In the genomic region with DNA sequence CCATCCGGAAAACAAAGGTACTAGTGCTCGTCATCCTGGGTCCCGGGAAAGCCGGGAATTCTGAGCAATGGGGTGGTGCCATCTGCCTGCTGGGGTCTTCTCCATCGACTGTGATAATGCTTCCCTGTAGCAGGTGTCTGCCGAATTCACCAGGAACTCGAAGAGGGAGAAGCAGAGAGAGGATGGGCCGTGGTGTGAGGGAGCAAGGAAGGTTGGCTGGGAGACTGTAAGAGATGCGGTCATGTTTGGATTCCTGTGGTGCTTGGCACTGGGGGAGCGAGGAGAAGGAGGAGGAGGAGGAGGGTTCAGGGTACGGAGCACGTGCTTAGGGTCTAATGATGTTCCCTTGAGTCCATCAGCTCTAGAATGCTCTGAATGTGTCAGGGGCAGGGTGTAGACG, we compare ENCODE assay signal across 18 mouse cellular contexts. TPM values are rescaled to one million over a fixed set of nuclear protein-coding genes. Genes with fewer than 3 reads are reported as not detected.
DNase-seq lines count a peak whose midpoint lies in the region; ATAC-seq lines count a peak whose summit lies in the region.
"Had no signal": no experiment of that assay in that cellular context is flagged by ENCODE, and none has a peak within 500 bp of the region (broad histone marks: within the 10 kb centered on the region; RNA-seq: fewer than 3 reads in every experiment).

No protein-coding gene starts in this region.

- H3K36me3 ChIP-seq in embryonic facial prominence, embryonic 10.5 days (replicated peaks) = no peaks in the 10 kb centered on the region
- H3K36me3 ChIP-seq in hindbrain, embryonic 12.5 days = no peaks in the 10 kb centered on the region
- no peaks in the 10 kb centered on the region for H3K36me3 ChIP-seq in midbrain, embryonic 15.5 days (replicated peaks)
- H3K36me3 ChIP-seq: embryonic facial prominence, embryonic 15.5 days had no signal

- H3K4me3 ChIP-seq in embryonic facial prominence, embryonic 10.5 days = no peak overlapping the region
- H3K4me3 ChIP-seq in hindbrain, embryonic 12.5 days = no peak overlapping the region
- no peak overlapping the region for H3K4me3 ChIP-seq in midbrain, embryonic 15.5 days
- H3K4me3 ChIP-seq: embryonic facial prominence, embryonic 15.5 days; heart, adult 2 months; megakaryocyte, embryonic 14.5 days had no signal

- 61% methylated on average over 13 of the region's 13 CpGs for WGBS in embryonic facial prominence, embryonic 10.5 days
- WGBS in hindbrain, embryonic 12.5 days = 38% methylated on average over 13 of the region's 13 CpGs
- 29% methylated on average over 13 of the region's 13 CpGs for WGBS in midbrain, embryonic 15.5 days

- H3K9me3 ChIP-seq in embryonic facial prominence, embryonic 10.5 days = no peaks in the 10 kb centered on the region
- no peaks in the 10 kb centered on the region for H3K9me3 ChIP-seq in hindbrain, embryonic 12.5 days (replicated peaks)
- no peaks in the 10 kb centered on the region for H3K9me3 ChIP-seq in midbrain, embryonic 15.5 days
- H3K9me3 ChIP-seq: embryonic facial prominence, embryonic 15.5 days; megakaryocyte, embryonic 14.5 days had no signal

- peak; percentile 55 for DNase-seq in cerebellum, adult 11-12 months
- no peak for DNase-seq in embryonic facial prominence, embryonic 10.5 days (ENCODE audit: low spot score)
- no peak for DNase-seq in heart, postnatal 4 days
- DNase-seq in kidney, adult 9 months = no peak
- DNase-seq in adrenal gland, adult 18-20 months (ENCODE audit: low spot score in 2 of 2) = no peak
- DNase-seq: adrenal gland, adult 8-10 months; heart, adult 2 months; lung, adult 18-20 months had no signal

- H3K9ac ChIP-seq in hindbrain, embryonic 12.5 days = 0 out of 2 replicates have a peak overlapping the region, but pooled peaks have one; percentile 29
- no peak overlapping the region for H3K9ac ChIP-seq in midbrain, embryonic 15.5 days
- H3K9ac ChIP-seq: embryonic facial prominence, embryonic 15.5 days had no signal

- peak overlapping the region; percentile 38 for H3K4me2 ChIP-seq in hindbrain, embryonic 12.5 days (replicated peaks)
- peak overlapping the region; percentile 8 for H3K4me2 ChIP-seq in midbrain, embryonic 15.5 days
- H3K4me2 ChIP-seq: embryonic facial prominence, embryonic 15.5 days had no signal

- peaks cover 55% of the 10 kb centered on the region for H3K4me1 ChIP-seq in embryonic facial prominence, embryonic 10.5 days
- peaks cover 51% of the 10 kb centered on the region for H3K4me1 ChIP-seq in hindbrain, embryonic 12.5 days
- H3K4me1 ChIP-seq in midbrain, embryonic 15.5 days = peaks cover 55% of the 10 kb centered on the region
- H3K4me1 ChIP-seq: embryonic facial prominence, embryonic 15.5 days had no signal

- H3K27me3 ChIP-seq in embryonic facial prominence, embryonic 10.5 days (replicated peaks; ENCODE audit: low read depth, poor library complexity, severe bottlenecking) = peaks cover 70% of the 10 kb centered on the region
- no peaks in the 10 kb centered on the region; the same call in 1 of the 2 replicates for H3K27me3 ChIP-seq in hindbrain, embryonic 12.5 days
- no peaks in the 10 kb centered on the region for H3K27me3 ChIP-seq in midbrain, embryonic 15.5 days (replicated peaks)

- H3K27ac ChIP-seq in embryonic facial prominence, embryonic 10.5 days (replicated peaks) = peak overlapping the region; percentile 26; the same call in 1 of the 2 replicates
- peak overlapping the region; percentile 72 for H3K27ac ChIP-seq in hindbrain, embryonic 12.5 days
- peak overlapping the region; percentile 46 for H3K27ac ChIP-seq in midbrain, embryonic 15.5 days
- H3K27ac ChIP-seq: embryonic facial prominence, embryonic 15.5 days; heart, adult 2 months had no signal

- no peak for ATAC-seq in cerebellum, adult (ENCODE audit: insufficient number of reproducible peaks, low FRiP score, low TSS enrichment)
- 0 out of 2 replicates have a peak, but pooled peaks have one; percentile 6 for ATAC-seq in hindbrain, embryonic 12.5 days (ENCODE audit: low FRiP score)
- peak; percentile 28; the same call in 1 of the 2 replicates for ATAC-seq in midbrain, embryonic 15.5 days (replicated peaks)
- ATAC-seq: Patski had no signal

RNA-seq across cellular contexts. Expression of a gene that starts 33.3 kb away (rescaled TPM):
- polyA plus RNA-seq in embryonic facial prominence, embryonic 10.5 days (2016; fragmentation: Nextera tagmentation; extraction: Ambion mirVana) = not detected in 2 replicates
- 0.37 and 0.64 TPM in 2 replicates for polyA plus RNA-seq in hindbrain, embryonic 12.5 days (2016; fragmentation: Nextera tagmentation; extraction: Ambion mirVana)
- 1.3 and 1.5 TPM in 2 replicates for polyA plus RNA-seq in midbrain, embryonic 15.5 days (2015; fragmentation: Nextera tagmentation; extraction: Ambion mirVana)
- total RNA-seq in heart, postnatal 4 days (2021) = not detected
- not detected for total RNA-seq in adrenal gland, adult 18-20 months (2021)
- total RNA-seq: adrenal gland, adult 8-10 months; heart, adult 2 months; heart, postnatal 25 days; neutrophil, adult 5-6 weeks had no signal
- polyA plus RNA-seq: embryonic facial prominence, embryonic 15.5 days; heart, adult 2 months; kidney, embryonic 16.5 days; limb, embryonic 14.5 days; Patski had no signal
